Mouse (Mus musculus) forebrain, embryonic 10.5 days (tissue): ENCODE measurements around the gene Cblb. TPM values are rescaled to one million over a fixed set of nuclear protein-coding genes. Genes with fewer than 3 reads are reported as not detected.

Source experiments
- DNase-seq: peaks from one replicate; pipeline ENCODE4 v3.0.0-alpha.2; 2017; ENCODE audit warnings: low spot score; ENCODE audit errors: extremely low spot score
- H3K27ac ChIP-seq: fragments of 300-500 bp; sonication (generic); 2 replicates; pipeline ENCODE4 v1.5.1; 2016; ENCODE audit warnings: mild to moderate bottlenecking
- H3K27me3 ChIP-seq: fragments of 300-500 bp; sonication (generic); 2 replicates; pipeline ENCODE4 v1.6.1; 2016; ENCODE audit warnings: mild to moderate bottlenecking; ENCODE audit not compliant: poor library complexity, severe bottlenecking
- H3K36me3 ChIP-seq: fragments of 300-500 bp; sonication (generic); replicated peaks from 2 replicates; pipeline ENCODE4 v1.6.1; 2016; ENCODE audit warnings: mild to moderate bottlenecking, moderate library complexity
- H3K4me1 ChIP-seq: fragments of 300-500 bp; sonication (generic); 2 replicates; pipeline ENCODE4 v1.6.1; 2016
- H3K4me3 ChIP-seq: fragments of 300-500 bp; sonication (generic); 2 replicates; pipeline ENCODE4 v1.5.1; 2016; ENCODE audit warnings: mild to moderate bottlenecking, moderate library complexity
- H3K9me3 ChIP-seq: fragments of 300-500 bp; sonication (generic); 2 replicates; pipeline ENCODE4 v1.6.1; 2016; ENCODE audit warnings: mild to moderate bottlenecking, moderate library complexity
- WGBS: fragments of 180-500 bp; shearing (Covaris S2); methylation state at CpG from one replicate; pipeline ENCODE4 v1.1.7; 2016; 5-methylcytosine and 5-hydroxymethylcytosine counted together
- polyA plus RNA-seq: library from polyadenylated mRNA; unstranded; fragments of >200 nt; fragmentation: Nextera tagmentation; extraction: Ambion mirVana; gene quantifications from 2 replicates; pipeline ENCODE4 v1.2.1, GENCODE M21; 2016

Cblb gene
- polyA plus RNA-seq, 1 experiment from 2014 or later = 29.2 TPM

DNA sequence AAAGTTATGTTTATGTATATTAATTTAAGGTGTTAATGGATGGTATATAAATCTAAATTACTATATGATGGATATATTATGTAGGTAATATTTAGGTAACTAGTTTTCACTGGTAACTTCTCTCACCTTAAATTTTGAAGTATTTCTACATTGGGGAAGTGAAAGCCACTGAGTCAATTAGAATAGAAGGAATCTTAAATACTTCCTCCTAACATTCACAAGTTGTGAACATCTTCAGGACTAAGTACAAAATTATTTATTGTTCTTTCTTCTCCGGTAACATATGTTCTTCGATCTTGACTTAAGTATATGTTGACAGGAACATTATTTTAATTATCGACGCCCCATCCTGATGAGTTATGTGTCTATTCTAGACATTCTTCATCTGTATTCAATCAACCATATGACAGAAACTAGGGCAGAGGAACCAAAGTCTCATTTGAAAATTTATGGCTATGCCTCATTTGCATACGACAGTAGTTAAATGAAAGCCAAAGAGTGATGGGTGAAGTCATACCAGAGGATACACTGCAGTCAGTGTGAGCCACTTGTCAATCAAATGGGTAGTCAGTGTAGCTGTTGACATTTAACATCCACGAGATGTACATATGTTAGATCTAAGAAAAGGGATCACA is 118.2 kb downstream of the Cblb start:
- Histone ChIP-seq H3K4me1 (no peaks in the 10 kb centered on the region), H3K27me3 (no peaks in the 10 kb centered on the region), H3K9me3 (no peaks in the 10 kb centered on the region), H3K36me3 (peaks cover 68% of the 10 kb centered on the region), H3K27ac (no peak overlapping the region), H3K4me3 (no peak overlapping the region)
- WGBS = 96% methylated on average over 6 of the region's 6 CpGs
- no peak for DNase-seq

DNA sequence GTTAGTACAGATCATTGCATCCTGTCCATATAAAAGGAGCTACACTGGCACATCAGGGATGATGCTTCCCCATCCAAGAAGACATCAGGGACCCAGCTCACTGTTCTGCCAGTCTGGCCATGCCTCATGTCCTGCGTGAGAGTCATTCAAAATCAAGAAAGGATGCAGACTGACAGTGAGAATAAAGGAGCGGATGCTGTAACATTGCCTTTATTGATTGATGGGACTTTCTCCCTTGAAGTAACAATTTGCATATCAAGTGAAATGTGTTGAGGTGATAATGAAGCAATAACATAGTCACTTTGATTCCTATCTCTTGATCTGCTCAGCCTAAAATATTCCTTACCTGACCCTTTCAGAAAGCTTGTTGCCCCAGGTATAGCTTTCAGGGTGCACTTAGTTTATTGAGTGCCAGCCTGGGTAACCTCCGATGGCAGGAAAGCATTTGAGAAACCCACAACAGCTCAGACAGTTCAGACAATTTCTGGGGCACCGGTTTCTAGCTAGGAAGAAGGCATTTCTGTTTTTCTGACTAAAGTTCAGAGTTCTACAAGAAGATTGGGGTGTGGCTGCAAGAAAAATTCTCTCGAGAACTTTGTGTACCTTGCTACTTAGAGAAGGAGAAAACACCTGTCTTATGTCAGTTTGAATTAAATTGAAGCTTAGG is 124.1 kb downstream of the Cblb start:
- 94% methylated on average over 5 of the region's 5 CpGs for WGBS
- no peaks in the 10 kb centered on the region for H3K9me3 ChIP-seq
- no peaks in the 10 kb centered on the region for H3K4me1 ChIP-seq
- H3K36me3 ChIP-seq = peaks cover 71% of the 10 kb centered on the region
- H3K27ac ChIP-seq = no peak overlapping the region
- H3K27me3 ChIP-seq = no peaks in the 10 kb centered on the region
- no peak for DNase-seq
- no peak overlapping the region for H3K4me3 ChIP-seq

DNA sequence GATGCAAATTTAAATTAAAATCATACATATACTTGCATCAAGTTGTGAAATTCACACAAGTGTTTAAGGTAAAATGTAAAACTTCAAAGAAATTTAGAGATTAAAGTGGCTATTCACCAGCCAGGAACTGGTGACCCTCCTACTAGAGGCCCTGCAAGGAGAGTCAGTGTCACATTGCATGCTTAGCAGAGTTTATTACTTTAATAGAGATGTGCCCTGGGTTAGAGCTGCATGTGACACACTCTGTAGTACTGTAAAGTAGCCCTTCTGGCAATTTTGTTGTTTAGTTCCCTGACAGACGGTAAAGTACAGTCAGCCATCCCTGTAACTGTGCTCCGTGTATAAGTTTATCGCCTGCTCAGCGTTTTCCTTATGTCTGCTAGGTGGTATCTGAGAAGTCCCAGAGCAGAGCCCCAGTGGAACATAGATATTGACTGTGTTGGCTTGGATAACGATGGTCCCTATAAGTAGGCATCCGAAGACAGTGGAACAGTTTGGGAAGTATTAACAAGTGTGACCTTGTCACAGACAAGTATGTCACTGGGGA is 129.0 kb downstream of the Cblb start:
- H3K9me3 ChIP-seq = no peaks in the 10 kb centered on the region
- no peaks in the 10 kb centered on the region for H3K27me3 ChIP-seq
- DNase-seq = no peak
- H3K4me1 ChIP-seq = peaks cover 12% of the 10 kb centered on the region; the same call in 1 of the 2 replicates
- H3K4me3 ChIP-seq = no peak overlapping the region
- H3K27ac ChIP-seq = no peak overlapping the region
- 94% methylated on average over 6 of the region's 6 CpGs for WGBS
- H3K36me3 ChIP-seq = peaks cover 57% of the 10 kb centered on the region

DNA sequence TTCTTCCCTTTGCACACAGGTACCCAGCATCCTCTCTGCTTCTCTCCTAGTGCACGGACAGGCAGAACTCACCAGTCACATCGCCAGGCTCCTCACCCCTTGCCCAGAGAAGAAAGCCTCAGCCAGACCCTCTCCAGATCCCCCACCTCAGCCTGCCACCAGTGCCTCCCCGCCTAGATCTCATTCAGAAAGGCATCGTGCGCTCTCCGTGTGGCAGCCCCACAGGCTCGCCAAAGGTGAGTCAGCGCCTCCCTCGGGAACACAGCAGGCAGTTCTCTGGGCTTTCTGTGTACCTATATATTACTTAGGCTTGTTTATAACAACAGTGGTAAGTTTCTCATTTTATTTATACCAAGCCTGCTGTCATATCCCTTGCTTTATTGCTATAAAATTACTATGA is 133.2 kb downstream of the Cblb start:
- no peak overlapping the region for H3K4me3 ChIP-seq
- peaks cover 12% of the 10 kb centered on the region; the same call in 1 of the 2 replicates for H3K4me1 ChIP-seq
- DNase-seq = no peak
- H3K36me3 ChIP-seq = peaks cover 60% of the 10 kb centered on the region
- no peaks in the 10 kb centered on the region for H3K27me3 ChIP-seq
- H3K9me3 ChIP-seq = no peaks in the 10 kb centered on the region
- WGBS = 89% methylated on average over 9 of the region's 9 CpGs
- no peak overlapping the region for H3K27ac ChIP-seq

DNA sequence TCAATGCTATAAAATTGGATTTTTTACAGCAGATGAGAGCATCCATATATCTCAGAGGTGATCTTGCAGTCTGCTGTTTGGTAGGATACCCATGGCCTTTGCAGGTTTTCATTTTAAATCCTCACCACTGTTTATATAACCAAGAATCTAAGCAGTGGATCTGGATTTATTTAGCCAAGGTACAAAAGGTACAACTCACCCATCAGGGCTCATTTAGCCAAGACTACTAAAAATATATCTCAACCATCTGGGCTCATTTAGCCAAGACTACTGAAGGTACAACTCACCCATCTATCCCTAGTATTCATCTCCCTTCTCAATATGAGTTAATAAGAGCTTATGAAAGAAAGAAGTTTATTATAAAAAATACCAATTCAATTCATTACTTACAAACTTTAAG is 142.2 kb downstream of the Cblb start:
- peaks cover 72% of the 10 kb centered on the region for H3K36me3 ChIP-seq
- no peaks in the 10 kb centered on the region for H3K4me1 ChIP-seq

DNA sequence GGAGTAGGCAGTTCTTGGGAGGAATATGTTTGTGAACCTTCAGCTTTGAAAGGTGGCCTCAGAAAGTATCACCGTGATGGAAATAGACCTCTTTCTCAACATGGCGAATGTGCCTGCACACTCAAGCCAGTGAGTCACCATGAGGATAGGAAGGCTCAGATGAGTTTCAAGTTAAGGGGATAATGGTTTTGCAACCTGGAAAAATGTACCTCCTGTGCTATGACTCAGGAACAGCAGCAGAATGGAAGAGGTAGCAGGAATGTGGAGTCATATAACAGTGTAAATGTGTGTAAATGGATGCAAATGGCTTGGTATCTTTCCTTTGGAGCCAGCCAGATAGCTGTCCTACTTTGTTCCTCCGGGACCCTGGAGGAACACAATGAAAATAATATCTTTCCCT is 148.8 kb downstream of the Cblb start:
- 95% methylated on average over 3 of the region's 3 CpGs for WGBS
- Histone ChIP-seq H3K4me1 (no peaks in the 10 kb centered on the region), H3K27me3 (no peaks in the 10 kb centered on the region), H3K4me3 (no peak overlapping the region), H3K36me3 (peaks cover 64% of the 10 kb centered on the region), H3K9me3 (no peaks in the 10 kb centered on the region), H3K27ac (no peak overlapping the region)
- DNase-seq = no peak

More for the DNA sequence above, 142.2 kb downstream of the Cblb start:
- no peak for DNase-seq
- Histone ChIP-seq H3K4me3 (no peak overlapping the region), H3K27me3 (no peaks in the 10 kb centered on the region), H3K27ac (no peak overlapping the region), H3K9me3 (no peaks in the 10 kb centered on the region)

DNA sequence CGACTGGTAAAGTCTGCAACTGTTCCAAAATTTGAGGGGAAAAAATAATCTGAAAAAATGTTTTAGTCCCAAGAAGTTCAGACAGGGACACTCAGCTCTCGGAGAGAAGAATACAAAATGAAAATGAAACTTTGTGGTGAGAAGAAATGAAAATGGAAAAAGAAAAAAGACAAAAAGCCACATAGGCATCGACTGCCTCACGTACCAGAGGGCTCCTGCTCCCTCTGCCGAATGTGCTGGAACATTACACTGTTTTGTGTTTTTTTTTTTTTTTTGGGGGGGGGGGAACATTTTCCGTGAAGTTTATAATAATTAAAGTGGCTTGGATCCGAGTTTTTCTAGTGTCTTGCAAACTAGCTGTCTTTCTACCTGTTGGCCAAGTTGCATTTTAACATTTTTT is 151.0 kb downstream of the Cblb start:
- Histone ChIP-seq H3K4me1 (no peaks in the 10 kb centered on the region), H3K4me3 (no peak overlapping the region), H3K9me3 (no peaks in the 10 kb centered on the region), H3K27me3 (no peaks in the 10 kb centered on the region), H3K27ac (no peak overlapping the region), H3K36me3 (peaks cover 74% of the 10 kb centered on the region)
- DNase-seq = no peak
- 87% methylated on average over 7 of the region's 7 CpGs for WGBS

DNA sequence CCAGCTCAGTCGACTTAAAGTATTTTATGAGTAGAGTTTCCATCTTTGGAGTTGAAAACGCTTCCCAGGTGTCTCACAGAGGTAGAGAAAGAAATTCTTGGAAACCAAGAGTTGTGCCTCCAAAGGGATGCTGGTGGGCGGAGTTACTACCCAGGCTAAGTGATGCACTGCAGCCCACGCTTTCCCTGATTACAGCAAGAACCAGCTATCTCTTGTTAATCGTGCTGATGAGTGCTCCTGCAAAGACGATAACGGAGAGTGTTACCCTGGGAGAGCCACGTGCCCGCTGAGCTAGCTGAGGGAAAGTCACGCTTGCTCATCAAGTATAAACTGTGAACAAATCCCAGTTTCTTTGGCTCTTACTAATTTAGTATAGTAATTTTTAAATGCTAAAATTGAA is 153.3 kb downstream of the Cblb start:
- H3K36me3 ChIP-seq = peaks cover 80% of the 10 kb centered on the region
- 96% methylated on average over 10 of the region's 10 CpGs for WGBS

DNA sequence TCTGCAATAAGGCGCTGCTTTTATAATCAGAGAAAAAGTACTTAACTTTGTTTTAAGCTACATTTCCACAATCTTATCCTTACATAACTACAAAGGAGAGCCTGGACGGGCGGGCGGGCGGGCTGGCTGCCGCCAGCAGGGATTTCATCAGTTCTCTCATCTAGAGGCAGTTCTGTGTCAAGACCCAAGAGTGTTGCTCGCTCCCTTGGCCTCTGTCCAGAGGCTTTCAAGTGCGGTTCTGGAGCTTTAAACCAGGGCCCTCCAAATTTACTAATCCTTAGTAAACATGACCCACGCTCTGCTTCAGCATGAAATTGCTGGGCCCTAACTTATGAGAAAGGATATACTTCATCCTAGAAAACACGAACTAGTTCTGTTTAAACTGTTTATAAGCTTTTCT is 155.7 kb downstream of the Cblb start:
- H3K4me1 ChIP-seq = no peaks in the 10 kb centered on the region
- H3K9me3 ChIP-seq = no peaks in the 10 kb centered on the region
- 93% methylated on average over 10 of the region's 10 CpGs for WGBS
- peaks cover 89% of the 10 kb centered on the region for H3K36me3 ChIP-seq
- H3K27ac ChIP-seq = no peak overlapping the region
- H3K4me3 ChIP-seq = no peak overlapping the region
- no peaks in the 10 kb centered on the region for H3K27me3 ChIP-seq
- DNase-seq = no peak

More for the DNA sequence above, 153.3 kb downstream of the Cblb start:
- H3K4me1 ChIP-seq = no peaks in the 10 kb centered on the region
- no peaks in the 10 kb centered on the region for H3K27me3 ChIP-seq
- no peak overlapping the region for H3K4me3 ChIP-seq
- no peak overlapping the region for H3K27ac ChIP-seq
- no peak for DNase-seq
- no peaks in the 10 kb centered on the region for H3K9me3 ChIP-seq

DNA sequence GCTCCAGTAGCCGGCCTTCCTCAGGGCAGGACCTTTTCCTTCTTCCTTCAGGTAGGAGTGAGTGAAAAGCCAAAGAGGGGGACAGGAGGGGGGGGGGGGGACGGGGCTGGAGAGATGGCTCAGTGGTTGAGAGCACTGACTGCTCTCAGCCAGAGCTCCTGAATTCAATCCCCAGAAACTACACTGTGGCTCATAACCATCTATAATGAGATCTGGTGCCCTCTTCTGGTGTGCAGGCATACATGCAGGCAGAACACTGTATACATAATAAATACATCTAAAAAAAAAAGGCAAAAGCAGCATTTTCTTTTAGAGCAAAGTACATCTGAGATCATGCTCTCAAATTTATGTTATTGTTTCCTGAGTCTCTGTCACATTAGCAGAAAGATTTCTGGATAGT is 158.1 kb downstream of the Cblb start:
- DNase-seq = no peak
- H3K9me3 ChIP-seq = no peaks in the 10 kb centered on the region
- no peak overlapping the region for H3K27ac ChIP-seq
- no peaks in the 10 kb centered on the region for H3K4me1 ChIP-seq
- H3K4me3 ChIP-seq = no peak overlapping the region
- peaks cover 92% of the 10 kb centered on the region for H3K36me3 ChIP-seq
- no peaks in the 10 kb centered on the region for H3K27me3 ChIP-seq
- 81% methylated on average over 1 of the region's 2 CpGs for WGBS

DNA sequence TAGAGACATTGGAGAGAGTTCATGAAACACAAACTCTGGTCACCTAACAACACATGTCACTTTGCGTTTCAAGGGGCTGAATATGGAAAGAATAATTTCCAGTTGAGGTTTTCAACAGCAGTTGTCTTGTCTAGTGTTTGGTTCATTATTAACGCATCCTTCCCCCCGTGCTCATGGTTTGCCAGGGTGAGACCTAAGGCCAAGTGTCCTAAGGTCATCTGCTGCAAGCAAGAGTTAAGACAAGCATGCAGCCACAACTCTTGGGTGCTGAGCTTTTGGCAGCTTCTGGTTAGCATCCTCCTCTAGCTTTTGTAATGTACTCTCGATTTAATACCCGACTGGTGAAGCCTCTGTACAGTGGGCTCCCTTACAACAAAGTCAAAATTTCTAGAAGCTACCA is 159.7 kb downstream of the Cblb start:
- Histone ChIP-seq H3K36me3 (peaks cover 92% of the 10 kb centered on the region), H3K27ac (no peak overlapping the region), H3K27me3 (no peaks in the 10 kb centered on the region), H3K9me3 (no peaks in the 10 kb centered on the region), H3K4me3 (no peak overlapping the region), H3K4me1 (no peaks in the 10 kb centered on the region)
- DNase-seq = no peak
- 92% methylated on average over 5 of the region's 5 CpGs for WGBS

DNA sequence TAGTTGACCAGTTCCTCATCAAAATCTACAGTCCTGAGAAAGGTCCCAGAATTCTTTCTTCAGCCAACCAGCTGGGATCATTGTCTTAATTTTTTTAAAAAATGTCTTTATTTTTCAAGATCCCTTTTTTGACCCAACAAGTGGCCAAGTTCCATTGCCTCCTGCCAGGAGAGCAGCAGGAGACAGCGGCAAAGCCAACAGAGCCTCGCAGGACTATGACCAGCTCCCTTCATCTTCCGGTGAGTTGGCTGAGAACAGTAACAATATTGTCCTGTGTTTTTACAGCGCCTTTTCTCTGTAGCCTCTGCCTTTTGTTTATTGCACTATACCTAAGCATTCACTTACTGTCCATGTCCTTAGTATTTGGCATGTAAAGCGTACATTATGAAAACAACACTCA is 163.0 kb downstream of the Cblb start:
- H3K9me3 ChIP-seq = no peaks in the 10 kb centered on the region
- H3K4me3 ChIP-seq = no peak overlapping the region
- no peak overlapping the region for H3K27ac ChIP-seq
- H3K36me3 ChIP-seq = peaks cover 91% of the 10 kb centered on the region
- H3K27me3 ChIP-seq = no peaks in the 10 kb centered on the region
- no peak for DNase-seq
- H3K4me1 ChIP-seq = no peaks in the 10 kb centered on the region
- WGBS = 94% methylated on average over 5 of the region's 5 CpGs

DNA sequence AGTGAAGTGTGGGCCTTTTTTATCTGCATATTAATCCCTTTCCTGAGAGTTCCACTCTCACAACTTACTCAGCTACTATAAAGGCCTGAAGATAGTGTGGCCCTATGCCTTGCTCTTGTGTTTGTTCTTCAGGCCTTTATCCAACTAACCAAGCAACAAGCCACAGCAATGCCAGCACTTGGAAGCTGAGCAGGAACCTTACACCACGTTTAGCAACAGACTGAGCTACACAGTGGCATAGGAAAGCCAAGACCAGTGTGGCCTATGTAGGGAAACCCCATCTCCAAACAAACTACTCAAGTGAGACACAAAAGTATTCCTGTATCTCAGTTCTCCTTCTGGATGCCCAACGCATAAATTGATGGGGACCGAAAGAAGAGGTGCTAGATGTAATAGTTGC is 163.8 kb downstream of the Cblb start:
- Histone ChIP-seq H3K4me3 (no peak overlapping the region), H3K36me3 (peaks cover 83% of the 10 kb centered on the region), H3K27me3 (no peaks in the 10 kb centered on the region), H3K4me1 (no peaks in the 10 kb centered on the region), H3K27ac (no peak overlapping the region), H3K9me3 (no peaks in the 10 kb centered on the region)
- WGBS = 93% methylated on average over 3 of the region's 3 CpGs
- DNase-seq = no peak
